Mouse (Mus musculus): ENCODE results near the gene Itpkb.

DNA sequence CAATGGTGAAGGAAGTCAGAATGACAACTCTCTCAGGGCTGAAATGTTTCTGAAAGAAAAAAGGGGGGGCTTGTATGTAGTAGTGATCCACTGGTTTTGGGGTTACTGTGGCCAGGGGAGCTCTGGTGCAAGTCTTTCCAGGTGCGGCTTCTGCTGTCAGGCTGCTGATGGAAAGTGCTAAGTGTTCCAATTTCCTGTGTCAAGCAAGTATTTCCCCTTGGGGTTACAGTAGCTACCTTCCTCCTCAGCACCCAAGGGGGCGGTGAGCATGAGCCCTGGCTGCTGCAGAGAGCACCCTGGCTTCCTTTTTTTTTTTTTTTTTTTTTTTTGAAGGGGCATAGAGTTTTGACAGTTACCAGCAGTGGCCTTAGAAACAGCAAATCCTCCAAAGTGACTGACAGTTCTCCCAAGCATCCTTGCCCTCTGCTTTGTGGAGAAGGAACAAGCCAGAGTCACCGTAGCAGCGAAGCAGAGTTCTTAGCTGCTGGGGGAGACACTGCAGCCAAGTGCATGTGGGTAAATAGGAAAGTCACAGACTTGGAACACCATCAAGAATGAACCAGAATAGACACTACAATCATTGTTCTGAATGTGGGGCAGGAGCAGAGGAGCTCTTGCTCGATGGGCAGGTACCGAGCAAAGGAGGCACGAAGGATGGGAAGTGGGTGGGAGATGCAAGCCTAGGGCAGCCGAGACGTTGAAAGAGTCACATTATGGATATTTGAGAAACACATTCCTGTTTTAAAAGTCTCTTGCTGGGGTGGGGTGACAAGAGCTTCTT lies 62.9 kb downstream of the Itpkb start:
- 0 out of 2 replicates have a peak, but pooled peaks have one; percentile 4 for TF ChIP-seq CTCF (IDR thresholded peaks at IDR 0.05; ENCODE audit: low read depth)
- TF ChIP-seq EP300 (IDR thresholded peaks at IDR 0.05; ENCODE audit: low read depth) = no peak
